Mouse (Mus musculus) CD4-positive helper T cell, adult 2 months (primary cell): ENCODE data around the gene Ceacam20.
"Not testable (repeated sequence)": the region's sequence is repeated elsewhere in the genome, so short reads cannot be mapped to it uniquely, and the experiment has no call there.

Experiments
- DNase-seq: peaks from one replicate; pipeline ENCODE4 v3.0.0-alpha.2; 2012; ENCODE audit warnings: low read depth, missing footprints, low spot score

The Ceacam20 gene

GRCm38 (mm10) chr7:19948956-19949355, 16.3 kb upstream of the Ceacam20 start:
- peak; percentile 69 for DNase-seq

GRCm38 (mm10) chr7:19949996-19950395, 15.2 kb upstream of the Ceacam20 start:
- DNase-seq, result peak; percentile 67

- peak; percentile 38 for DNase-seq
These were observed 14.6 kb upstream of the Ceacam20 start, which contains the start of gene Igsf23 for GRCm38 (mm10) chr7:19950589-19950988. TSS of gene Igsf23 (minus strand) at chr7:19950756.

- no peak for DNase-seq
These were observed 12.8 kb upstream of the Ceacam20 start for GRCm38 (mm10) chr7:19952320-19952986.

GRCm38 (mm10) chr7:19953054-19953453, 12.2 kb upstream of the Ceacam20 start:
- no peak for DNase-seq

GRCm38 (mm10) chr7:19955861-19956260, 9.4 kb upstream of the Ceacam20 start:
- DNase-seq, result no peak

- DNase-seq, result peak; percentile 83
These were observed 8.9 kb upstream of the Ceacam20 start for GRCm38 (mm10) chr7:19956341-19956781.

- DNase-seq, result no peak
These were observed 2.8 kb upstream of the Ceacam20 start for GRCm38 (mm10) chr7:19962423-19962822.

GRCm38 (mm10) chr7:19969106-19969505, 3.9 kb downstream of the Ceacam20 start:
- DNase-seq, result no peak

- no peak for DNase-seq
These were observed 4.4 kb downstream of the Ceacam20 start for GRCm38 (mm10) chr7:19969541-19970090.

GRCm38 (mm10) chr7:19970196-19970595, 5.0 kb downstream of the Ceacam20 start:
- no peak for DNase-seq

GRCm38 (mm10) chr7:19971516-19971915, 6.3 kb downstream of the Ceacam20 start:
- DNase-seq, result no peak

- DNase-seq, result not testable (repeated sequence)
These were observed 26.0 kb downstream of the Ceacam20 start, which contains the start of gene Nlrp9b for GRCm38 (mm10) chr7:19991165-19991564. TSS of gene Nlrp9b (plus strand) at chr7:19991465.

- not testable (repeated sequence) for DNase-seq
These were observed 31.5 kb downstream of the Ceacam20 start for GRCm38 (mm10) chr7:19996721-19997120.

GRCm38 (mm10) chr7:20009987-20010386, 44.8 kb downstream of the Ceacam20 start:
- no peak for DNase-seq
